Mouse (Mus musculus): Measurements from ENCODE around the gene Col5a1. TPM values are rescaled to one million over a fixed set of nuclear protein-coding genes. Genes with fewer than 3 reads are reported as not detected.

Col5a1 gene
- total and polyA plus RNA-seq, 3 experiments: 31.1 to 75.5 TPM; not detected in 1

DNA sequence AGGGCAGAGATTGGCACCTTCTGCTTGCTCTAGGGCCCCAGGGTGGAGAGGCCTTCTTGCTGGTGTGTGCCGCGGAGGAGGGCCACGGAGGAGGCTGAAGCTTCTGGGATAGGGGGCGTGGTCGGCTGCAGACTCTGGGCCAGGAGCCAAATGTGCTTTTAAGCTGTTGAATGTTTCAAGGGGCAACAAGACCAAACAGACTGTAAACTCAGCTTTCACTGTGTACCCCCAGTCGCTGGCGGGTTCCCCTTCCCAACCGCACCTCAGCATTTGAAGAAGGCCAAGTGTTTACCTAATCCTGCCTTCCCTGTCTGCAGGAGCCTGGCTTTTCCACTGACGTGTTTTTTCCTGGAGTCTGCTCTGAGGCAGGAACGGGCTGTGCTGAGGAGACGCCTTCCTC, 48.0 kb downstream of the Col5a1 start:
- H3K27me3 ChIP-seq (ENCODE audit: control insufficient read depth in 1 of 2, insufficient read depth in 2 of 2, low read length in 2 of 2): peaks cover 0 to 2% of the 10 kb centered on the region in 2 experiments; a peak in 1 of 4 replicates

DNA sequence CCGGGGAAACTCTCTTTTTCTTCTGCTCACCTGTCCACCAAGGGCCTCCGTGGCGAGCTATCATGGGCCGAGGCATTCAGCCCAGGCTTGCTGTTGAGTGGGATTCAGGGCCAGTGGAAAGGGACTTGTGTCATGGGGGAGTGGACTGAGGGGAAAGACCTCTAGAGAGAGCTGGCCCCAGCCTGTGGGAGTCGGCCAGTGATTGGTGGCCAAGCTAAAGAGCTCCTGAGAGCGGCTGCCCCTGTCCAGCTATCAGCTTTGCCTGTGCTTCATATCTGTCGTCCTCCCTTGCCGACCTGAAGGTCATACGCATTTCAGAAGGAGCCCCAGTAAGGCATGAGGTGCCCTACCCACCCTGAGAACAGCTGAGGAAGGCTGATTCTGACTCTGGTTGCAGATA, 48.6 kb downstream of the Col5a1 start:
- Histone ChIP-seq H3K79me2 (ENCODE audit: control insufficient read depth, insufficient read depth, low read length, poor library complexity) (no peaks in the 10 kb centered on the region), H3K4me3 (ENCODE audit: control insufficient read depth in 1 of 2, insufficient read depth in 1 of 2, low read depth in 2 of 2, low read length in 2 of 2) (no peak overlapping the region), H3K9ac (ENCODE audit: control insufficient read depth, low read depth, low read length, poor library complexity, severe bottlenecking) (no peak overlapping the region), H3K9me3 (replicated peaks; ENCODE audit: insufficient read depth, low read length) (no peaks in the 10 kb centered on the region), H3K27ac (ENCODE audit: control insufficient read depth, low read depth, low read length) (no peak overlapping the region), H3K27me3 (ENCODE audit: control insufficient read depth in 1 of 2, insufficient read depth in 2 of 2, low read length in 2 of 2) (peaks cover 0 to 2% of the 10 kb centered on the region in 2 experiments; a peak in 1 of 4 replicates), H3K36me3 (ENCODE audit: control insufficient read depth in 1 of 2, insufficient read depth in 2 of 2, low read length in 2 of 2) (no peaks in the 10 kb centered on the region), H3K4me1 (ENCODE audit: control insufficient read depth in 1 of 2, insufficient read depth in 2 of 2, low read length in 2 of 2) (no peaks in the 10 kb centered on the region)
- TF ChIP-seq ZKSCAN1 (IDR thresholded peaks at IDR 0.05; ENCODE audit: low read depth, low read length) (no peak), MYB (IDR thresholded peaks at IDR 0.05; ENCODE audit: low read depth, low read length) (no peak), TCF12 (IDR thresholded peaks at IDR 0.05; ENCODE audit: low read depth, low read length) (no peak), NRF1 (IDR thresholded peaks at IDR 0.05; ENCODE audit: insufficient read depth, low read depth, low read length, poor library complexity, severe bottlenecking) (no peak)
- DNase-seq (ENCODE audit: low read depth, low spot score): no peak

More for the DNA sequence above, 48.0 kb downstream of the Col5a1 start:
- DNase-seq (ENCODE audit: low read depth, low spot score): peak; percentile 17
- TF ChIP-seq ZKSCAN1 (IDR thresholded peaks at IDR 0.05; ENCODE audit: low read depth, low read length): no peak
- no peak for TF ChIP-seq TCF12 (IDR thresholded peaks at IDR 0.05; ENCODE audit: low read depth, low read length)
- no peak for TF ChIP-seq MEF2A (IDR thresholded peaks at IDR 0.05; ENCODE audit: extremely low read depth, insufficient replicate concordance, low read depth, low read length, poor library complexity, severe bottlenecking)
- no peak for TF ChIP-seq ZNF384 (IDR thresholded peaks at IDR 0.05; ENCODE audit: low read depth, low read length)
- no peak for TF ChIP-seq TBP (IDR thresholded peaks at IDR 0.05; ENCODE audit: low read depth, low read length)
- TF ChIP-seq MXI1 (IDR thresholded peaks at IDR 0.05; ENCODE audit: low read depth, low read length): no peak
- no peak for TF ChIP-seq JUND (IDR thresholded peaks at IDR 0.05; ENCODE audit: low read depth, low read length)
- TF ChIP-seq EP300 (IDR thresholded peaks at IDR 0.05; ENCODE audit: low read depth in 1 of 2, low read length in 2 of 2): no peak
- TF ChIP-seq POLR2A (IDR thresholded peaks at IDR 0.05; ENCODE audit: control insufficient read depth in 1 of 2, insufficient read depth in 1 of 2, low read depth in 1 of 2, low read length in 2 of 2, poor library complexity in 1 of 2): no peak
- TF ChIP-seq USF1 (IDR thresholded peaks at IDR 0.05; ENCODE audit: low read depth, low read length): no peak
- TF ChIP-seq GABPA (IDR thresholded peaks at IDR 0.05; ENCODE audit: low read depth, low read length): no peak
- no peak for TF ChIP-seq NELFE (IDR thresholded peaks at IDR 0.05; ENCODE audit: low read depth, low read length)
- no peak for TF ChIP-seq RAD21 (IDR thresholded peaks at IDR 0.05; ENCODE audit: low read depth, low read length)
- TF ChIP-seq ZC3H11A (IDR thresholded peaks at IDR 0.05; ENCODE audit: low read depth, low read length): no peak
- no peak for TF ChIP-seq BHLHE40 (IDR thresholded peaks at IDR 0.05; ENCODE audit: borderline replicate concordance, low read depth, low read length)
- no peak for TF ChIP-seq CHD1 (IDR thresholded peaks at IDR 0.05; ENCODE audit: low read depth, low read length)
- no peak for TF ChIP-seq MYC (IDR thresholded peaks at IDR 0.05; ENCODE audit: low read depth, low read length)
- TF ChIP-seq ETS1 (IDR thresholded peaks at IDR 0.05; ENCODE audit: low read depth, low read length): no peak
- TF ChIP-seq MAFK (IDR thresholded peaks at IDR 0.05; ENCODE audit: borderline replicate concordance, low read depth, low read length): no peak
- H3K4me3 ChIP-seq (ENCODE audit: control insufficient read depth in 1 of 2, insufficient read depth in 1 of 2, low read depth in 2 of 2, low read length in 2 of 2): no peak overlapping the region
- H3K36me3 ChIP-seq (ENCODE audit: control insufficient read depth in 1 of 2, insufficient read depth in 2 of 2, low read length in 2 of 2): no peaks in the 10 kb centered on the region
- no peak overlapping the region for H3K27ac ChIP-seq (ENCODE audit: control insufficient read depth, low read depth, low read length)
- H3K9me3 ChIP-seq (replicated peaks; ENCODE audit: insufficient read depth, low read length): no peaks in the 10 kb centered on the region
- no peaks in the 10 kb centered on the region for H3K79me2 ChIP-seq (ENCODE audit: control insufficient read depth, insufficient read depth, low read length, poor library complexity)
- H3K4me1 ChIP-seq (ENCODE audit: control insufficient read depth in 1 of 2, insufficient read depth in 2 of 2, low read length in 2 of 2): no peaks in the 10 kb centered on the region
- H3K9ac ChIP-seq (ENCODE audit: control insufficient read depth, low read depth, low read length, poor library complexity, severe bottlenecking): no peak overlapping the region
